Mouse (Mus musculus) heart, adult 2 months (tissue): ENCODE results near the gene Rab3ip.

Source experiments
- CTCF ChIP-seq: fragments of 200-600 bp; IDR thresholded peaks from 2 replicates; pipeline ENCODE4 v1.8.1; 2022; ENCODE audit warnings: antibody characterized with exemption, mild to moderate bottlenecking, moderate library complexity
- EP300 ChIP-seq: fragments of 200-500 bp; IDR thresholded peaks from 2 replicates; pipeline ENCODE4 v1.6.1; 2011; ENCODE audit warnings: low read depth, low read length, control low read depth; ENCODE audit not compliant: insufficient read depth
- POLR2A ChIP-seq: fragments of 200-500 bp; IDR thresholded peaks from 2 replicates; pipeline ENCODE4 v1.6.1; 2011; ENCODE audit warnings: mild to moderate bottlenecking, low read depth, low read length, control low read depth; ENCODE audit not compliant: insufficient read depth

DNA sequence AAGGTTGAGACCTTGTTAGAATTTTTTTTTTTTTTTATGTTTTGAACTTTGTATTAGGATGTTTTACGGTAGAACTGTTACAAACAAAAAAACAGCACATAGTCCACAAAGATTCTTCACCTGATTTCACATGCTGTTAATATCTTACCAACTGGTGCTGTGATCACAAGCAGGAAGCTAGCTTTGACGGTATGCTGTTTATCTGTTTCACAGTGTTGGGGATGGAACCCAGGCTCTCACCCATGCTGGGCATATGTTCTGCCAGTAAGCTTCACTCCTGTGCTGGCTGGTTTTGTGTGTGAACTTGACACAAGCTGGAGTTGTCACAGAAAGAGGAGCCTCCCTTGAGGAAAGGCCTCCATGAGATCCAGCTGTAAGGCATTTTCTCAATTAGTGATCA is 27.3 kb upstream of the Rab3ip start:
- no peak for TF ChIP-seq POLR2A
- TF ChIP-seq CTCF: no peak
- TF ChIP-seq EP300: no peak
